Mouse (Mus musculus) small intestine, adult 2 months (tissue): Measurements from ENCODE around the gene Hs1bp3. TPM values are rescaled to one million over a fixed set of nuclear protein-coding genes. Genes with fewer than 3 reads are reported as not detected.
A peak's percentile ranks its signal among the peaks of the same experiment; 100 is the strongest.

Experiments
- H3K27ac ChIP-seq: fragments of 200-500 bp; 2 replicates; pipeline ENCODE4 v1.5.1; 2012; ENCODE audit warnings: low read depth, low read length, control low read depth, inconsistent platforms; ENCODE audit not compliant: insufficient read depth
- H3K27me3 ChIP-seq: fragments of 200-500 bp; 2 replicates; pipeline ENCODE4 v1.6.1; 2012; ENCODE audit warnings: mild to moderate bottlenecking, moderate library complexity, low read length, inconsistent platforms; ENCODE audit not compliant: control insufficient read depth, insufficient read depth
- H3K36me3 ChIP-seq: fragments of 200-500 bp; 2 replicates; pipeline ENCODE4 v1.6.1; 2012; ENCODE audit warnings: mild to moderate bottlenecking, low read length, control low read depth, inconsistent platforms; ENCODE audit not compliant: control insufficient read depth, insufficient read depth
- H3K4me1 ChIP-seq: fragments of 200-500 bp; 2 replicates; pipeline ENCODE4 v1.6.1; 2012; ENCODE audit warnings: low read length, inconsistent platforms, mixed read lengths; ENCODE audit not compliant: control insufficient read depth, insufficient read depth, insufficient read length
- H3K4me3 ChIP-seq: fragments of 200-500 bp; 2 replicates; pipeline ENCODE4 v1.5.1; 2012; ENCODE audit warnings: low read depth, mild to moderate bottlenecking, control low read depth, inconsistent platforms, low read length, moderate library complexity
- CTCF ChIP-seq: fragments of 200-500 bp; IDR thresholded peaks from 2 replicates; pipeline ENCODE4 v1.5.1; 2012; ENCODE audit warnings: low read depth, mild to moderate bottlenecking, control low read depth, inconsistent platforms, low read length, moderate library complexity, mixed read lengths; ENCODE audit not compliant: insufficient replicate concordance, insufficient read length; ENCODE audit errors: extremely low read depth
- POLR2A ChIP-seq: fragments of 200-500 bp; IDR thresholded peaks from 2 replicates; pipeline ENCODE4 v1.6.1; 2012; ENCODE audit warnings: low read depth, mild to moderate bottlenecking, control low read depth, inconsistent platforms, low read length, moderate library complexity
- WGBS: fragments of 180-500 bp; shearing (Covaris S2); methylation state at CpG from one replicate; pipeline ENCODE4 v1.1.7; 2018; 5-methylcytosine and 5-hydroxymethylcytosine counted together
- polyA plus RNA-seq: library from polyadenylated mRNA; depleted of rRNA; stranded (reverse); fragments of >200 nt; gene quantifications from 2 replicates; pipeline ENCODE4 v1.2.3, GENCODE M21; 2012

Hs1bp3 gene
- polyA plus RNA-seq, 1 experiment, result 15.2 TPM

GRCm38 (mm10) chr12:8365905-8366576, 52.8 kb downstream of the Hs1bp3 start:
- WGBS, result 26% methylated on average over 5 of the region's 5 CpGs
- Histone ChIP-seq H3K27ac (peak overlapping the region; percentile 76), H3K4me3 (no peak overlapping the region)

DNA sequence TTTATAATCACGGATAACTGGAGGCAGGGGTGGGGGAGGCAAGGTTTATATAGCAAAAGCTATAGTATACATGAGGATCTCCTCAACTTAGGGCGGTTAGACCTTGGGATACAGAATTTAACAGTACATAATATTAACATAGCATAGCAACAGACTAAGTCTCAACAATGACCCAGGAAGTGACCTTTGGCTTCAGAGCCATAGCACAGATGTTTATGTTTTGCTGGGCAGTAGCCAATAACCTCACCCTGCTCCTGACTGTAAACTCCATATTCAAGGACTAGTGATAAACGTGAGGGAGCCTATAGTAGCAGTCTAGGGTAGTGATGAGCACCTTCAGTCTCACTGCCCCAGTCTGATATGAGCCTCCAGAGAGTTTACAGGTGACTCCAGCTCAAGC, 53.5 kb downstream of the Hs1bp3 start:
- WGBS, result 23% methylated on average over 3 of the region's 3 CpGs
- peaks cover 26% of the 10 kb centered on the region for H3K4me1 ChIP-seq
- peak overlapping the region; percentile 80 for H3K27ac ChIP-seq
- H3K36me3 ChIP-seq, result no peaks in the 10 kb centered on the region
- TF ChIP-seq CTCF, result no peak
- no peak for TF ChIP-seq POLR2A
- no peaks in the 10 kb centered on the region for H3K27me3 ChIP-seq
- H3K4me3 ChIP-seq, result no peak overlapping the region

More at GRCm38 (mm10) chr12:8365905-8366576, 52.8 kb downstream of the Hs1bp3 start:
- Histone ChIP-seq H3K27me3 (no peaks in the 10 kb centered on the region), H3K4me1 (peaks cover 22% of the 10 kb centered on the region), H3K36me3 (no peaks in the 10 kb centered on the region)
- TF ChIP-seq CTCF, result no peak
- TF ChIP-seq POLR2A, result no peak

GRCm38 (mm10) chr12:8371746-8372510, 58.7 kb downstream of the Hs1bp3 start:
- H3K4me3 ChIP-seq, result no peak overlapping the region
- WGBS, result 27% methylated on average over 5 of the region's 5 CpGs
- peak overlapping the region; percentile 97 for H3K27ac ChIP-seq
- no peaks in the 10 kb centered on the region for H3K36me3 ChIP-seq
- H3K27me3 ChIP-seq, result no peaks in the 10 kb centered on the region
- H3K4me1 ChIP-seq, result peaks cover 21% of the 10 kb centered on the region
- TF ChIP-seq CTCF (no peak), POLR2A (no peak)

GRCm38 (mm10) chr12:8372511-8373180, 59.4 kb downstream of the Hs1bp3 start:
- Histone ChIP-seq H3K27ac (peak overlapping the region; percentile 97), H3K4me1 (peaks cover 19% of the 10 kb centered on the region), H3K36me3 (no peaks in the 10 kb centered on the region), H3K4me3 (no peak overlapping the region), H3K27me3 (no peaks in the 10 kb centered on the region)
- no peak for TF ChIP-seq CTCF
- no peak for TF ChIP-seq POLR2A
- 39% methylated on average over 7 of the region's 7 CpGs for WGBS

- TF ChIP-seq CTCF (no peak), POLR2A (no peak)
- 75% methylated on average over 5 of the region's 5 CpGs for WGBS
Observed at GRCm38 (mm10) chr12:8373741-8374140, 60.5 kb downstream of the Hs1bp3 start.

GRCm38 (mm10) chr12:8377169-8377568, 63.9 kb downstream of the Hs1bp3 start:
- TF ChIP-seq POLR2A (no peak), CTCF (no peak)
- Histone ChIP-seq H3K27me3 (no peaks in the 10 kb centered on the region), H3K27ac (no peak overlapping the region), H3K4me1 (peaks cover 21% of the 10 kb centered on the region), H3K4me3 (no peak overlapping the region), H3K36me3 (no peaks in the 10 kb centered on the region)
- 91% methylated on average over 1 of the region's 1 CpGs for WGBS

More at GRCm38 (mm10) chr12:8373741-8374140, 60.5 kb downstream of the Hs1bp3 start:
- no peaks in the 10 kb centered on the region for H3K36me3 ChIP-seq
- no peaks in the 10 kb centered on the region for H3K27me3 ChIP-seq
- H3K4me3 ChIP-seq, result no peak overlapping the region
- peak overlapping the region; percentile 97; the same call in 1 of the 2 replicates for H3K27ac ChIP-seq
- peaks cover 18% of the 10 kb centered on the region for H3K4me1 ChIP-seq
